Mouse (Mus musculus) granulocyte monocyte progenitor cell, adult 5-6 weeks (primary cell): ENCODE results near the gene Fam117b. TPM values are rescaled to one million over a fixed set of nuclear protein-coding genes. Genes with fewer than 3 reads are reported as not detected.
A peak's percentile ranks its signal among the peaks of the same experiment; 100 is the strongest.

Source experiments
- ATAC-seq: replicated peaks from 2 replicates; pipeline ENCODE4 v1.8.0; 2016; ENCODE audit warnings: mild to moderate bottlenecking, moderate TSS enrichment, inconsistent platforms; ENCODE audit not compliant: poor library complexity, severe bottlenecking
- total RNA-seq, 2 experiments: library from RNA; stranded (forward) in 1 of 2; stranded (reverse) in 1 of 2; fragments of 200-712, 200-1000 nt in 1 of 2; fragments of >200 nt in 1 of 2; fragmentation: Nextera tagmentation in 1 of 2; gene quantifications; 2 replicates each; pipeline ENCODE4 v1.2.3; 2014 to 2017

Gene Fam117b
- total RNA-seq (2014; fragmentation: Nextera tagmentation), result 19.9 and 21.0 TPM in 2 replicates
- total RNA-seq (2017), result 25.5 and 25.6 TPM in 2 replicates

GRCm38 (mm10) chr1:59912413-59913157 is at the start of gene Fam117b:
Gene Fam117b (plus strand): TSS chr1:59913006.
- peak; percentile 81 for ATAC-seq

- ATAC-seq, result no peak
These were observed 44.8 kb upstream of the Fam117b start for GRCm38 (mm10) chr1:59868041-59868440.

GRCm38 (mm10) chr1:59874023-59874422 is 38.8 kb upstream of the Fam117b start:
- ATAC-seq, result no peak

- ATAC-seq, result no peak
These were observed 34.7 kb upstream of the Fam117b start for GRCm38 (mm10) chr1:59878098-59878497.

- peak; percentile 69 for ATAC-seq
These were observed 29.3 kb upstream of the Fam117b start for GRCm38 (mm10) chr1:59883349-59884134.

GRCm38 (mm10) chr1:59886899-59887298 is 25.9 kb upstream of the Fam117b start:
- ATAC-seq, result no peak

GRCm38 (mm10) chr1:59888018-59888417 is 24.8 kb upstream of the Fam117b start:
- ATAC-seq, result no peak

- no peak for ATAC-seq
These were observed 21.6 kb upstream of the Fam117b start for GRCm38 (mm10) chr1:59891185-59891584.

- no peak for ATAC-seq
These were observed 20.0 kb upstream of the Fam117b start for GRCm38 (mm10) chr1:59892777-59893176.

GRCm38 (mm10) chr1:59894025-59894424 is 18.8 kb upstream of the Fam117b start:
- no peak for ATAC-seq

- peak; percentile 93 for ATAC-seq
These were observed 17.4 kb upstream of the Fam117b start for GRCm38 (mm10) chr1:59895456-59895855.

- no peak for ATAC-seq
These were observed 15.5 kb upstream of the Fam117b start for GRCm38 (mm10) chr1:59897147-59897798.

- ATAC-seq, result 0 out of 2 replicates have a peak, but pooled peaks have one; percentile 4
These were observed 13.1 kb upstream of the Fam117b start for GRCm38 (mm10) chr1:59899679-59900078.

- ATAC-seq, result no peak
These were observed 11.5 kb upstream of the Fam117b start for GRCm38 (mm10) chr1:59901082-59901876.

- no peak for ATAC-seq
These were observed 10.2 kb upstream of the Fam117b start for GRCm38 (mm10) chr1:59902634-59903033.

- no peak for ATAC-seq
These were observed 8.0 kb upstream of the Fam117b start for GRCm38 (mm10) chr1:59904630-59905295.

- no peak for ATAC-seq
These were observed 6.9 kb upstream of the Fam117b start for GRCm38 (mm10) chr1:59905916-59906315.

GRCm38 (mm10) chr1:59906819-59907521 is 5.8 kb upstream of the Fam117b start:
- ATAC-seq, result peak; percentile 95

GRCm38 (mm10) chr1:59907700-59908099 is 5.1 kb upstream of the Fam117b start:
- ATAC-seq, result no peak
